Mouse (Mus musculus): ENCODE measurements around the gene Spsb1. TPM values are rescaled to one million over a fixed set of nuclear protein-coding genes. Genes with fewer than 3 reads are reported as not detected.

Gene Spsb1
- total and polyA plus RNA-seq, 3 experiments, result 0.08 TPM; not detected in 2

DNA sequence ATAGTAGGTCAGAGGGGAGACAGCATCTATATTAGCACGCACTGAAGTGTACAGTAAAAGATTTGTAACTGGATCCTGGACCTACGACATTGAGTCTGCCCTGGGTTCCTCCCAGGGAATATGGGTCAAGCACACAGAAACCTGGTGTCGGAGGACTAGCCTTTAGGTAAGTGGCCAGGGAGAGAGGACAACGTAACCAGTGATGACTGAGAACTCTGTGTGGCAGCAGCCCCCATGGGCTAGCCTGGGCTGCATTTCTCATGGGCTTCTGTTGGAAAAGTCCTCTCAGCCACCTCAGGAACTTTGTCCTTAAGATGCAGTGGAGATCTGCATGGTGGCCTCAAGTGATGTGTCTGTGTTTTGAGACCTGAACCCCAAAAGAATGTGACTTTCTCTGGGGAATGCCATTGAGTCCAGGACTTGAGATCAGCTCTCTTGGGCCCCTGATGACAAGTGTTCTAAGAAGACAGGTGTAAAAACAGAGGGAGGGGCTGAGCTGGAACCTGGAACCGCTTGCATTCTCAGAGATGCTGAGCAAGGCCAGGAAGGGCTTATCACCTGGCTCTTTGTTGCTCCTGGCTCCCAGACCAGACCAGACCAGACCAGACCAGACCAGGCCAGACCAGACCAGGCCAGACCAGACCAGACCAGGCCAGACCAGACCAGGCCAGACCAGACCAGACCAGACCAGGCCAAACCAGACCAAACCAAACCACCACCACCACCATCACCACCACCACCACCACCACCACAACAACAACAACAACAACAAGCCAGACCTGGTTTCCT, 63.5 kb downstream of the Spsb1 start:
- no peak for ATAC-seq (ENCODE audit: extremely low read depth, insufficient number of reproducible peaks, low FRiP score, poor library complexity, severe bottlenecking)
- no peak overlapping the region for H3K4me3 ChIP-seq (ENCODE audit: low read depth, low read length)
- no peaks in the 10 kb centered on the region for H3K9me3 ChIP-seq (replicated peaks)
- no peaks in the 10 kb centered on the region for H3K27me3 ChIP-seq (ENCODE audit: insufficient read depth, low read length)
- no peak for DNase-seq (ENCODE audit: low spot score)
- H3K4me1 ChIP-seq (ENCODE audit: insufficient read depth, low read depth, low read length), result no peaks in the 10 kb centered on the region
- TF ChIP-seq TAL1 (conservative IDR thresholded peaks at IDR 0.05; ENCODE audit: low read depth, low read length), result no peak
- TF ChIP-seq POLR2AphosphoS5 (IDR thresholded peaks at IDR 0.05; ENCODE audit: insufficient replicate concordance, low read depth, low read length), result no peak
- no peak for TF ChIP-seq GATA2 (IDR thresholded peaks at IDR 0.05; ENCODE audit: borderline replicate concordance, low read depth, low read length)
- TF ChIP-seq GATA1 (IDR thresholded peaks at IDR 0.05; ENCODE audit: borderline replicate concordance, low read length), result no peak
- no peak for TF ChIP-seq CTCF (IDR thresholded peaks at IDR 0.05; ENCODE audit: low read depth, low read length)
- H3K36me3 ChIP-seq (replicated peaks), result no peaks in the 10 kb centered on the region

DNA sequence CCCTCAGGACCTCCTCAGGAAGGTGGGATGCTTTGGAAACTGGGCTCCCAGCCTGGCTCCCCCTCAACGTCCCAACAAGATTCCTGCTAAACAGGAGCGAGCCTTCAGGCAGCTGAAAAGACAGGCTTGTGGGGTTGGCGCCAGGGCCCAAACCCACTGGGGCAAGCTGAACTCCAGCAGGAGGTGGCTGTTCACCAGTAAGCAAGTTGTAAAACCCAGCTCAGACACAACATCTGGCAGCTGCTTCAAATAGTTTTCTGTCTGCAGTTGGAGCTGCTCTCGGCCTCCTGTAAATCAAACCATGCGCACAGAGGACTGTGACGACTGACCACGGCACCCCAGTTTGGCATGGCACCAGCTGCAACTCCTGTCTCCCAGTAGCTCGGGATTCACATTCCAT, 64.3 kb downstream of the Spsb1 start:
- no peak for ATAC-seq (ENCODE audit: extremely low read depth, insufficient number of reproducible peaks, low FRiP score, poor library complexity, severe bottlenecking)
- H3K4me3 ChIP-seq (ENCODE audit: low read depth, low read length), result no peak overlapping the region

DNA sequence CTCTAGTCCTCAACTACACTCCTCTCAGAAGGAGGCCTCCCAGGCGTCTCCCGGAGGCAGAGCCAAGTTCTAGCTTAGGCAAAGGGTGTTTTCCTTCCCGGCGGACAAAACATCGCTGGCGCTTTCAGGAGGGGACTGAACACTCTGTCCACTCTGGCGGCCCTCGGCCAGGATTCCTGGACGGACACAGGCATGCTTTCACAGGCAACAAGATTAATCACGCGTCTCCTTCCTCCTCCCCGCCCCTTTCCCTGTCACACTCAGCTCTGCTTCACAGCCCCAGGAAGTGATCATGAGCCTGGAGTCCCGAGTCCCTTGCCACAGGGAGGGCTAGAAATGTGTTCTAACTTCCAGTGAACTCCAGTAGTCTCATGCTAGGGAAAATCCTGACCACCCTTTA, 65.0 kb downstream of the Spsb1 start:
- Histone ChIP-seq H3K4me3 (ENCODE audit: low read depth, low read length) (no peak overlapping the region), H3K4me1 (ENCODE audit: insufficient read depth, low read depth, low read length) (no peaks in the 10 kb centered on the region)
- ATAC-seq (ENCODE audit: extremely low read depth, insufficient number of reproducible peaks, low FRiP score, poor library complexity, severe bottlenecking), result no peak

More for the DNA sequence above, 64.3 kb downstream of the Spsb1 start:
- H3K4me1 ChIP-seq (ENCODE audit: insufficient read depth, low read depth, low read length), result no peaks in the 10 kb centered on the region
- no peak for TF ChIP-seq TAL1 (conservative IDR thresholded peaks at IDR 0.05; ENCODE audit: low read depth, low read length)
- no peak for TF ChIP-seq CTCF (IDR thresholded peaks at IDR 0.05; ENCODE audit: low read depth, low read length)
- TF ChIP-seq GATA2 (IDR thresholded peaks at IDR 0.05; ENCODE audit: borderline replicate concordance, low read depth, low read length), result no peak
- no peak for TF ChIP-seq GATA1 (IDR thresholded peaks at IDR 0.05; ENCODE audit: borderline replicate concordance, low read length)
- H3K36me3 ChIP-seq (replicated peaks), result no peaks in the 10 kb centered on the region
- no peaks in the 10 kb centered on the region for H3K9me3 ChIP-seq (replicated peaks)
- no peaks in the 10 kb centered on the region for H3K27me3 ChIP-seq (ENCODE audit: insufficient read depth, low read length)
- DNase-seq (ENCODE audit: low spot score), result no peak

DNA sequence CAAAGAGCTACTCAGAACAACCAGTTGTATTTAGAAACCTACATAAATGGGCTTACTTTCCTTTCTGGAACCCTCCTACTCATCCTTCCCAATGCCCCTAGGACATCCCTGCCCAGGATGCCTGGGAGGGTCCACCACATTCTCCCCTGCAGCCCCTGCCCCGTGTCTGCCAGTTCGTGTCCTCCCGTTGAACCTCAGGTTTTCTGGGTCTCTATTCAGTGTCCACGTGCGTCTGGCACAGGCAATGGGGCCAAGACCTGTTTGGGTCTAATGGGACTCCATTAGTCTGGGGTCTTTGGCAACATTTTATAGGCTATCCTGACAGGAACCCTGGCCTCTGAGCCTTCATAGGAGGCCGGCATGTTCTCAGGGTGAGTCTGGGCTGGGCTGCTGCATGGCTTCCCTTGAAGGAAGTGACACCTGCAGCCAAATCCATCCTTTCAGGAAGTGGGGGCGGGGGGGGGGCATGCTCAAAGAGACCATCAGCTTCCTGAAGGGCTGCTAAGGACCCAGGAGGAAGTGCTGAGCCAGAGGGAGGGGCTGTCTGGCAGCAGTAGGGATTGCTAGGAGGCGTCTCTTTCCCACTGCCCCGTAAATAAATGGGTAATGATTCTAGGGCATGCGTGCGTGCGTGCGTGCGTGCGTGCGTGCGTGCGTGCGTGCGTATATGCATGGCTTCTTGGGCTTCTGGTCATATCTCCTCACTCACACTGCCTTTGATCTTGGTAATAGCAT, 65.9 kb downstream of the Spsb1 start:
- no peaks in the 10 kb centered on the region for H3K27me3 ChIP-seq (ENCODE audit: insufficient read depth, low read length)
- H3K9me3 ChIP-seq (replicated peaks), result no peaks in the 10 kb centered on the region
- ATAC-seq (ENCODE audit: extremely low read depth, insufficient number of reproducible peaks, low FRiP score, poor library complexity, severe bottlenecking) (no peak), DNase-seq (ENCODE audit: low spot score) (no peak)
- no peak overlapping the region for H3K4me3 ChIP-seq (ENCODE audit: low read depth, low read length)
- TF ChIP-seq GATA2 (IDR thresholded peaks at IDR 0.05; ENCODE audit: borderline replicate concordance, low read depth, low read length) (no peak), GATA1 (IDR thresholded peaks at IDR 0.05; ENCODE audit: borderline replicate concordance, low read length) (no peak), TAL1 (conservative IDR thresholded peaks at IDR 0.05; ENCODE audit: low read depth, low read length) (no peak), CTCF (IDR thresholded peaks at IDR 0.05; ENCODE audit: low read depth, low read length) (no peak), POLR2AphosphoS5 (IDR thresholded peaks at IDR 0.05; ENCODE audit: insufficient replicate concordance, low read depth, low read length) (no peak)
- H3K4me1 ChIP-seq (ENCODE audit: insufficient read depth, low read depth, low read length), result no peaks in the 10 kb centered on the region
- H3K36me3 ChIP-seq (replicated peaks), result no peaks in the 10 kb centered on the region

More for the DNA sequence above, 65.0 kb downstream of the Spsb1 start:
- no peak for TF ChIP-seq CTCF (IDR thresholded peaks at IDR 0.05; ENCODE audit: low read depth, low read length)
- TF ChIP-seq GATA2 (IDR thresholded peaks at IDR 0.05; ENCODE audit: borderline replicate concordance, low read depth, low read length), result no peak
- TF ChIP-seq POLR2AphosphoS5 (IDR thresholded peaks at IDR 0.05; ENCODE audit: insufficient replicate concordance, low read depth, low read length), result no peak
- TF ChIP-seq GATA1 (IDR thresholded peaks at IDR 0.05; ENCODE audit: borderline replicate concordance, low read length), result no peak
- no peak for TF ChIP-seq TAL1 (conservative IDR thresholded peaks at IDR 0.05; ENCODE audit: low read depth, low read length)
- no peaks in the 10 kb centered on the region for H3K27me3 ChIP-seq (ENCODE audit: insufficient read depth, low read length)
- no peaks in the 10 kb centered on the region for H3K9me3 ChIP-seq (replicated peaks)
- H3K36me3 ChIP-seq (replicated peaks), result no peaks in the 10 kb centered on the region
- DNase-seq (ENCODE audit: low spot score), result no peak

DNA sequence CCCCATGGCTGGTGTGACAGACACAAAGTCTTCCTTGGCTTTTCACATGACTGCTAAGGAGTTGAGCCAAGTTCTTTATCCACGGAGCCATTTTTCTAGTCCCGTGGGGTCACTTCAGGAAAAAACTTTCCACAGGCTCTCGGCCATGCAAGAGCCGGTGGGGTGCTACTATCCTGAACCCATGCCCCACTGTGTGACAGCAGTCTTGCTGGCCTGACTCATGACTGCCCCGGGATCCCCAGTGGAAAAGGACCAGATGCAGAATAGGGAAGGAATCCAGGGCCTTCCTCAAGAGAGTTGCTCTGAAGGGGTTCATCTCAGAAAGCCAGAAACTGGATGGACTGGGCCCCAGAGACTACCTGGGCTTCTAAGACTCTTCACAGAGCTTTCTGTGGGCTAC, 66.7 kb downstream of the Spsb1 start:
- no peak for TF ChIP-seq GATA2 (IDR thresholded peaks at IDR 0.05; ENCODE audit: borderline replicate concordance, low read depth, low read length)
- no peak for TF ChIP-seq CTCF (IDR thresholded peaks at IDR 0.05; ENCODE audit: low read depth, low read length)
- TF ChIP-seq GATA1 (IDR thresholded peaks at IDR 0.05; ENCODE audit: borderline replicate concordance, low read length), result no peak
- TF ChIP-seq TAL1 (conservative IDR thresholded peaks at IDR 0.05; ENCODE audit: low read depth, low read length), result no peak
- no peak for TF ChIP-seq POLR2AphosphoS5 (IDR thresholded peaks at IDR 0.05; ENCODE audit: insufficient replicate concordance, low read depth, low read length)
- Histone ChIP-seq H3K9me3 (replicated peaks) (no peaks in the 10 kb centered on the region), H3K27me3 (ENCODE audit: insufficient read depth, low read length) (no peaks in the 10 kb centered on the region), H3K4me3 (ENCODE audit: low read depth, low read length) (no peak overlapping the region), H3K36me3 (replicated peaks) (no peaks in the 10 kb centered on the region), H3K4me1 (ENCODE audit: insufficient read depth, low read depth, low read length) (no peaks in the 10 kb centered on the region)
- no peak for DNase-seq (ENCODE audit: low spot score)
- no peak for ATAC-seq (ENCODE audit: extremely low read depth, insufficient number of reproducible peaks, low FRiP score, poor library complexity, severe bottlenecking)

Measured in G1E (cell line).